Mouse (Mus musculus) MEL (cell line): ENCODE data around the gene Il1rapl2.

Experiments
- CTCF ChIP-seq, 3 experiments: IDR thresholded peaks in 2 of 3; conservative IDR thresholded peaks in 1 of 3; 2 replicates each; pipeline ENCODE4 v1.5.1; 2011 to 2012; ENCODE audit warnings: low read length in 3 of 3, low read depth in 2 of 3, mild to moderate bottlenecking in 2 of 3, improper control_type of control experiment in 1 of 3, inconsistent platforms in 1 of 3, mixed read lengths in 1 of 3, moderate library complexity in 1 of 3; ENCODE audit not compliant: control insufficient read depth in 1 of 3, insufficient read depth in 1 of 3, poor library complexity in 1 of 3, severe bottlenecking in 1 of 3
- E2F4 ChIP-seq: IDR thresholded peaks from 2 replicates; pipeline ENCODE4 v1.6.1; 2011; ENCODE audit warnings: low read depth, low read length, improper control_type of control experiment, borderline replicate concordance
- GATA1 ChIP-seq: IDR thresholded peaks from 2 replicates; pipeline ENCODE4 v1.6.1; 2011; ENCODE audit warnings: low read depth, low read length, improper control_type of control experiment
- MAZ ChIP-seq: IDR thresholded peaks from 2 replicates; pipeline ENCODE4 v1.6.1; 2012; ENCODE audit warnings: low read depth, mild to moderate bottlenecking, inconsistent platforms, low read length, improper control_type of control experiment
- POLR2A ChIP-seq, 2 experiments: IDR thresholded peaks; 2 replicates each; pipeline ENCODE4 v1.6.1; 2011 to 2012; ENCODE audit warnings: low read length in 2 of 2, mild to moderate bottlenecking in 2 of 2, control low read depth in 1 of 2, improper control_type of control experiment in 1 of 2, low read depth in 1 of 2, moderate library complexity in 1 of 2; ENCODE audit not compliant: control insufficient read depth in 1 of 2, insufficient read depth in 1 of 2, poor library complexity in 1 of 2
- SMC3 ChIP-seq: IDR thresholded peaks from 2 replicates; pipeline ENCODE4 v1.6.1; 2011; ENCODE audit warnings: low read depth, low read length, improper control_type of control experiment
- TAL1 ChIP-seq: IDR thresholded peaks from 2 replicates; pipeline ENCODE4 v1.6.1; 2012; ENCODE audit warnings: mild to moderate bottlenecking, inconsistent platforms, low read length, moderate library complexity, mixed read lengths
- USF1 ChIP-seq: IDR thresholded peaks from 2 replicates; pipeline ENCODE4 v1.6.1; 2014; ENCODE audit warnings: low read depth, mild to moderate bottlenecking, inconsistent platforms, low read length, improper control_type of control experiment, moderate library complexity
- USF2 ChIP-seq, 2 experiments: IDR thresholded peaks; 2 replicates each; pipeline ENCODE4 v1.6.1; 2011 to 2012; ENCODE audit warnings: improper control_type of control experiment in 2 of 2, low read length in 2 of 2, borderline replicate concordance in 1 of 2, inconsistent platforms in 1 of 2, low read depth in 1 of 2, mild to moderate bottlenecking in 1 of 2; ENCODE audit not compliant: insufficient read depth in 1 of 2

GRCm38 (mm10) chrX:137687974-137688373 lies 117.6 kb downstream of the Il1rapl2 start:
- TF ChIP-seq CTCF (IDR thresholded peaks at IDR 0.05 in 2 of 3, conservative IDR thresholded peaks at IDR 0.05 in 1 of 3; ENCODE audit: control insufficient read depth in 1 of 3, insufficient read depth in 1 of 3, low read depth in 2 of 3, low read length in 3 of 3, poor library complexity in 1 of 3, severe bottlenecking in 1 of 3) (no peak), E2F4 (no peak), MAZ (no peak), POLR2A (IDR thresholded peaks at IDR 0.05; ENCODE audit: control insufficient read depth in 1 of 2, insufficient read depth in 1 of 2, low read depth in 1 of 2, low read length in 2 of 2, poor library complexity in 1 of 2) (no peak), USF2 (IDR thresholded peaks at IDR 0.05; ENCODE audit: borderline replicate concordance in 1 of 2, insufficient read depth in 1 of 2, low read depth in 1 of 2, low read length in 2 of 2) (no peak), SMC3 (no peak), TAL1 (no peak), USF1 (no peak), GATA1 (no peak)
